Mouse (Mus musculus): ENCODE measurements around the gene C5ar1. TPM values are rescaled to one million over a fixed set of nuclear protein-coding genes. Genes with fewer than 3 reads are reported as not detected.

Gene C5ar1
- polyA plus RNA-seq, 1 experiment = 0.53 TPM

GRCm38 (mm10) chr7:16296766-16297390 lies 37.5 kb upstream of the C5ar1 start:
- Histone ChIP-seq H3K27me3 (ENCODE audit: control insufficient read depth, insufficient read depth, low read length) (no peaks in the 10 kb centered on the region), H3K4me3 (ENCODE audit: control insufficient read depth, low read depth, low read length) (peak overlapping the region; percentile 1), H3K4me1 (ENCODE audit: control insufficient read depth, insufficient read depth, low read length) (peaks cover 42% of the 10 kb centered on the region), H3K27ac (ENCODE audit: control insufficient read depth, insufficient read depth, low read depth, low read length) (no peak overlapping the region), H3K36me3 (ENCODE audit: control insufficient read depth, insufficient read depth, low read length) (no peaks in the 10 kb centered on the region)
- TF ChIP-seq POLR2A (IDR thresholded peaks at IDR 0.05; ENCODE audit: control insufficient read depth, low read depth, low read length) (no peak), CTCF (IDR thresholded peaks at IDR 0.05; ENCODE audit: control insufficient read depth, insufficient read depth, insufficient replicate concordance, low read depth, low read length) (no peak)

- Histone ChIP-seq H3K36me3 (ENCODE audit: control insufficient read depth, insufficient read depth, low read length) (no peaks in the 10 kb centered on the region), H3K27ac (ENCODE audit: control insufficient read depth, insufficient read depth, low read depth, low read length) (0 out of 2 replicates have a peak overlapping the region, but pooled peaks have one; percentile 16), H3K4me3 (ENCODE audit: control insufficient read depth, low read depth, low read length) (no peak overlapping the region), H3K4me1 (ENCODE audit: control insufficient read depth, insufficient read depth, low read length) (peaks cover 40% of the 10 kb centered on the region), H3K27me3 (ENCODE audit: control insufficient read depth, insufficient read depth, low read length) (no peaks in the 10 kb centered on the region)
- TF ChIP-seq POLR2A (IDR thresholded peaks at IDR 0.05; ENCODE audit: control insufficient read depth, low read depth, low read length) (no peak), CTCF (IDR thresholded peaks at IDR 0.05; ENCODE audit: control insufficient read depth, insufficient read depth, insufficient replicate concordance, low read depth, low read length) (no peak)
These were observed 36.8 kb upstream of the C5ar1 start for GRCm38 (mm10) chr7:16296146-16296545.

DNA sequence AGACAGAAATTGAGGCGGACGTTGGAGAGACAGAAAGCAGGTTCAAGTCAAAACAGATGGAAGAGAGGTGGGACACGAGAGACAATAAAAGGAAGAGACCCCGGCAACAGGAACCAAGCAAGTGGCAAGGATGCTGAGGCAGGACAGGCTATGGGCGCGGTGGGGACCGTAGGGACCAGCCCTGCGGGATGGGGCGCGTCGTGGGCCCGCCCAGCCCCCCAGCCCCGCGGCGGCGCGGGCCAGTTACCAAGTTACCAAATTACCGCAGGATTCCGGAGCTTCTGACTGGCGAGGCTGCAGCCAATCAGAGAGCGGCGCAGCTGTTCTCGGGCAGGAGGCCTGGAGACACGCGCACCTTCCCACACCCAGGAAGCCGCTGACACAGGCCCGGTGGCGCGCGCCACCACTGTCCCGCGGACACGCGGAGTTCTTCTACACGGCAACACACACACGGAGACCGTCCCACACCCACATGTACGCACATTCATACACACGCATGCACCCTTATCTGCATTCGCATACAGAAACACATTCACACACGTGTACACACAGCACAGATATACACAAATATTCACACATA lies 36.1 kb upstream of the C5ar1 start:
- H3K27me3 ChIP-seq (ENCODE audit: control insufficient read depth, insufficient read depth, low read length) = no peaks in the 10 kb centered on the region
- no peaks in the 10 kb centered on the region for H3K36me3 ChIP-seq (ENCODE audit: control insufficient read depth, insufficient read depth, low read length)
- peak; percentile 36; the same call in 1 of the 2 replicates for TF ChIP-seq POLR2A (IDR thresholded peaks at IDR 0.05; ENCODE audit: control insufficient read depth, low read depth, low read length)
- TF ChIP-seq CTCF (IDR thresholded peaks at IDR 0.05; ENCODE audit: control insufficient read depth, insufficient read depth, insufficient replicate concordance, low read depth, low read length) = no peak
- peaks cover 36% of the 10 kb centered on the region for H3K4me1 ChIP-seq (ENCODE audit: control insufficient read depth, insufficient read depth, low read length)
- peak overlapping the region; percentile 86 for H3K4me3 ChIP-seq (ENCODE audit: control insufficient read depth, low read depth, low read length)
- H3K27ac ChIP-seq (ENCODE audit: control insufficient read depth, insufficient read depth, low read depth, low read length) = peak overlapping the region; percentile 46

GRCm38 (mm10) chr7:16294837-16295236 lies 35.5 kb upstream of the C5ar1 start:
- TF ChIP-seq POLR2A (IDR thresholded peaks at IDR 0.05; ENCODE audit: control insufficient read depth, low read depth, low read length) (no peak), CTCF (IDR thresholded peaks at IDR 0.05; ENCODE audit: control insufficient read depth, insufficient read depth, insufficient replicate concordance, low read depth, low read length) (peak; percentile 95)
- H3K27ac ChIP-seq (ENCODE audit: control insufficient read depth, insufficient read depth, low read depth, low read length) = peak overlapping the region; percentile 46
- H3K27me3 ChIP-seq (ENCODE audit: control insufficient read depth, insufficient read depth, low read length) = no peaks in the 10 kb centered on the region
- H3K4me1 ChIP-seq (ENCODE audit: control insufficient read depth, insufficient read depth, low read length) = peaks cover 32% of the 10 kb centered on the region
- H3K4me3 ChIP-seq (ENCODE audit: control insufficient read depth, low read depth, low read length) = peak overlapping the region; percentile 86
- H3K36me3 ChIP-seq (ENCODE audit: control insufficient read depth, insufficient read depth, low read length) = no peaks in the 10 kb centered on the region

GRCm38 (mm10) chr7:16294346-16294745 lies 35.0 kb upstream of the C5ar1 start:
- H3K4me3 ChIP-seq (ENCODE audit: control insufficient read depth, low read depth, low read length) = no peak overlapping the region
- H3K27ac ChIP-seq (ENCODE audit: control insufficient read depth, insufficient read depth, low read depth, low read length) = no peak overlapping the region
- no peaks in the 10 kb centered on the region for H3K36me3 ChIP-seq (ENCODE audit: control insufficient read depth, insufficient read depth, low read length)
- H3K27me3 ChIP-seq (ENCODE audit: control insufficient read depth, insufficient read depth, low read length) = no peaks in the 10 kb centered on the region
- TF ChIP-seq CTCF (IDR thresholded peaks at IDR 0.05; ENCODE audit: control insufficient read depth, insufficient read depth, insufficient replicate concordance, low read depth, low read length) (no peak), POLR2A (IDR thresholded peaks at IDR 0.05; ENCODE audit: control insufficient read depth, low read depth, low read length) (no peak)
- peaks cover 29% of the 10 kb centered on the region for H3K4me1 ChIP-seq (ENCODE audit: control insufficient read depth, insufficient read depth, low read length)

DNA sequence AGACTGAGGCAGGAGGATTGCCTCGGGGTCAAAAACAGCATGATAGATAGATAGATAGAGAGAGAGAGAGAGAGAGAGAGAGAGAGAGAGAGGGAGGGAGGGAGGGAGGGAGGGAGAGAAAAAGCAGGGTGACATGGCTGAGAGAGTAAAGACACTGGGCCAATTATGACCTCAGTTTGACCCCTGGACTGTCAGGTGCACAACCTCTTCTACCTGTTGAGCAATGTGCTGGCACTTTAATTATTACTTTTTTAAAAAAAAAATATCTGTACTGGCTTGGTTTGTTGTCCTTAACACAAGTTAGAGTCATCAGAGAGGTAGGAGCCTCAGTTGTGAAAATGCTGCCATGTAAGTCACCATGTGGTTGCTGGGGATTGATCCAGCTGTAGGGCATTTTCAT lies 28.5 kb upstream of the C5ar1 start:
- TF ChIP-seq CTCF (IDR thresholded peaks at IDR 0.05; ENCODE audit: control insufficient read depth, insufficient read depth, insufficient replicate concordance, low read depth, low read length) = no peak
- TF ChIP-seq POLR2A (IDR thresholded peaks at IDR 0.05; ENCODE audit: control insufficient read depth, low read depth, low read length) = no peak
- H3K4me1 ChIP-seq (ENCODE audit: control insufficient read depth, insufficient read depth, low read length) = peaks cover 10% of the 10 kb centered on the region
- H3K27ac ChIP-seq (ENCODE audit: control insufficient read depth, insufficient read depth, low read depth, low read length) = 0 out of 2 replicates have a peak overlapping the region, but pooled peaks have one; percentile 30
- H3K4me3 ChIP-seq (ENCODE audit: control insufficient read depth, low read depth, low read length) = peak overlapping the region; percentile 24; the same call in 1 of the 2 replicates
- no peaks in the 10 kb centered on the region for H3K27me3 ChIP-seq (ENCODE audit: control insufficient read depth, insufficient read depth, low read length)
- H3K36me3 ChIP-seq (ENCODE audit: control insufficient read depth, insufficient read depth, low read length) = peaks cover 3% of the 10 kb centered on the region

GRCm38 (mm10) chr7:16287016-16287415 lies 27.7 kb upstream of the C5ar1 start:
- peak overlapping the region; percentile 69; the same call in 1 of the 2 replicates for H3K27ac ChIP-seq (ENCODE audit: control insufficient read depth, insufficient read depth, low read depth, low read length)
- no peaks in the 10 kb centered on the region for H3K27me3 ChIP-seq (ENCODE audit: control insufficient read depth, insufficient read depth, low read length)
- H3K4me3 ChIP-seq (ENCODE audit: control insufficient read depth, low read depth, low read length) = peak overlapping the region; percentile 91
- TF ChIP-seq POLR2A (IDR thresholded peaks at IDR 0.05; ENCODE audit: control insufficient read depth, low read depth, low read length) = no peak
- TF ChIP-seq CTCF (IDR thresholded peaks at IDR 0.05; ENCODE audit: control insufficient read depth, insufficient read depth, insufficient replicate concordance, low read depth, low read length) = no peak
- H3K36me3 ChIP-seq (ENCODE audit: control insufficient read depth, insufficient read depth, low read length) = peaks cover 6% of the 10 kb centered on the region
- peaks cover 10% of the 10 kb centered on the region for H3K4me1 ChIP-seq (ENCODE audit: control insufficient read depth, insufficient read depth, low read length)

Measured in testis, adult 2 months (tissue).